Mouse (Mus musculus): ENCODE measurements at regions not wholly inside any gene's neighbourhood (a gene's known extent, or its start where the extent isn't known, plus 50 kb on each side); places are given as distances from the start of the nearest gene placed in this dataset.
A peak's percentile ranks its signal among the peaks of the same experiment; 100 is the strongest.

DNA sequence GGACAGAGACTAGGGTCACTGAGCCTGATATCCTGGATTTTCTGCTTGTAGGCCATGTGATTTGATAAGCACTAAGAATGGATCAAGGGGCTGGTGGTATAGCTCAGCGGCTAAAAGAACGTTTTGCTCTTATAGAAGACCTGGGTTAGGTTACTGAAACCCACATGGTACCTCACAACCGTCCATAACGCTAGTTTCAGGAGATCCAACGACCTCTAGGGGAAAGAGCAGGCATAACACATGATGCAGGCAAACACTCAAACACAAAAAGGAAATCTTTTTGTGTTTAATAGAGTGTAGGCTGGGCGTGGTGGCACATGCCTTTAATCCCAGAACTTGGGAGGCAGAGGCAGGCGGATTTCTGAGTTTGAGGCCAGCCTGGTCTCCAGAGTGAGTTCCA, 54.6 kb upstream of the Eed start:
- Histone ChIP-seq H3ac (ENCODE audit: control insufficient read depth, insufficient read length) (no peak overlapping the region), H3K27me3 (ENCODE audit: control insufficient read depth, insufficient read depth, insufficient read length) (no peaks in the 10 kb centered on the region), H3K4me3 (no peak overlapping the region), H3K36me3 (ENCODE audit: control insufficient read depth, insufficient read depth) (no peaks in the 10 kb centered on the region), H3K79me2 (ENCODE audit: control insufficient read depth, insufficient read depth) (no peaks in the 10 kb centered on the region), H3K4me2 (ENCODE audit: low read depth) (no peak overlapping the region)
- TF ChIP-seq MAX (IDR thresholded peaks at IDR 0.05; ENCODE audit: low read depth) (no peak), MYOD1 (IDR thresholded peaks at IDR 0.05; ENCODE audit: control insufficient read depth in 1 of 3, insufficient read length in 2 of 3, low read depth in 2 of 3) (no peak), TCF12 (IDR thresholded peaks at IDR 0.05; ENCODE audit: insufficient read depth, poor library complexity, severe bottlenecking) (no peak), SRF (IDR thresholded peaks at IDR 0.05; ENCODE audit: control insufficient read depth, insufficient read length, low read depth) (no peak), POLR2A (IDR thresholded peaks at IDR 0.05; ENCODE audit: insufficient read length, low read depth) (no peak), REST (IDR thresholded peaks at IDR 0.05; ENCODE audit: insufficient read depth, insufficient read length) (no peak), E2F4 (IDR thresholded peaks at IDR 0.05; ENCODE audit: insufficient read depth) (no peak), TCF3 (IDR thresholded peaks at IDR 0.05; ENCODE audit: insufficient read length, low read depth) (no peak), MYOG (IDR thresholded peaks at IDR 0.05; ENCODE audit: control insufficient read depth in 1 of 3, insufficient read depth in 1 of 3, insufficient read length in 2 of 3, low read depth in 2 of 3) (no peak), USF1 (IDR thresholded peaks at IDR 0.05; ENCODE audit: low read depth) (no peak), CEBPB (IDR thresholded peaks at IDR 0.05; ENCODE audit: insufficient read depth, poor library complexity, severe bottlenecking) (no peak), POLR2AphosphoS2 (IDR thresholded peaks at IDR 0.05; ENCODE audit: insufficient read length, low read depth) (no peak)

- H3K4me2 ChIP-seq (ENCODE audit: low read depth) = no peak overlapping the region
- H3K36me3 ChIP-seq (ENCODE audit: control insufficient read depth, insufficient read depth) = no peaks in the 10 kb centered on the region
- no peaks in the 10 kb centered on the region for H3K79me2 ChIP-seq (ENCODE audit: control insufficient read depth, insufficient read depth)
- no peak overlapping the region for H3K4me3 ChIP-seq
- no peak overlapping the region for H3ac ChIP-seq (ENCODE audit: control insufficient read depth, insufficient read length)
- no peak for TF ChIP-seq CEBPB (IDR thresholded peaks at IDR 0.05; ENCODE audit: insufficient read depth, poor library complexity, severe bottlenecking)
- TF ChIP-seq TCF12 (IDR thresholded peaks at IDR 0.05; ENCODE audit: insufficient read depth, poor library complexity, severe bottlenecking) = no peak
- no peak for TF ChIP-seq POLR2AphosphoS2 (IDR thresholded peaks at IDR 0.05; ENCODE audit: insufficient read length, low read depth)
- TF ChIP-seq MYOD1 (IDR thresholded peaks at IDR 0.05; ENCODE audit: control insufficient read depth in 1 of 3, insufficient read length in 2 of 3, low read depth in 2 of 3) = no peak
- TF ChIP-seq E2F4 (IDR thresholded peaks at IDR 0.05; ENCODE audit: insufficient read depth) = no peak
- no peak for TF ChIP-seq REST (IDR thresholded peaks at IDR 0.05; ENCODE audit: insufficient read depth, insufficient read length)
- no peak for TF ChIP-seq USF1 (IDR thresholded peaks at IDR 0.05; ENCODE audit: low read depth)
- TF ChIP-seq SRF (IDR thresholded peaks at IDR 0.05; ENCODE audit: control insufficient read depth, insufficient read length, low read depth) = no peak
- TF ChIP-seq POLR2A (IDR thresholded peaks at IDR 0.05; ENCODE audit: insufficient read length, low read depth) = no peak
- TF ChIP-seq MAX (IDR thresholded peaks at IDR 0.05; ENCODE audit: low read depth) = no peak
- no peak for TF ChIP-seq TCF3 (IDR thresholded peaks at IDR 0.05; ENCODE audit: insufficient read length, low read depth)
- H3K27me3 ChIP-seq (ENCODE audit: control insufficient read depth, insufficient read depth, insufficient read length) = no peaks in the 10 kb centered on the region
Observed at GRCm38 (mm10) chr7:90037736-90038135, 57.0 kb upstream of the Eed start.

DNA sequence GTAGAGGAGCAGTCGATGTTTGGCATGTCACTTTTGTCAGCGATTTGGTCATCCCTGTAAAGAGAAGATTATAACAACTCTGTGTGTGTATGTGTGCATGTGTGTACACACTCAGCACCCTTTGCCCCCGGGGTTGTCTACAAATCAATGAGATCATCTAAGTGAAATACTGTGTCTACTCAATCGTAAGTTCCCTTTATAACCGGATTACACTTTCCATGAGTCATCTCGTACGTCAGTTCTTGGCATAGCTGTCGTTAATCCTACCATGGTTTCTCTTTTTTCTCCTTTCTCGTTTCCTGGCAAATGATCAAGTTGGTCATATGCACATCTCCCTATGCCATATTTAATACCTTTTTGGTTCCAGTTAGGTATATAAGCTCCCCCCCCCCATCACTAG, 58.7 kb upstream of the Eed start:
- Histone ChIP-seq H3K27me3 (ENCODE audit: control insufficient read depth, insufficient read depth, insufficient read length) (no peaks in the 10 kb centered on the region), H3K4me2 (ENCODE audit: low read depth) (peak overlapping the region; percentile 24), H3K36me3 (ENCODE audit: control insufficient read depth, insufficient read depth) (no peaks in the 10 kb centered on the region), H3K4me3 (no peak overlapping the region), H3K79me2 (ENCODE audit: control insufficient read depth, insufficient read depth) (no peaks in the 10 kb centered on the region), H3ac (ENCODE audit: control insufficient read depth, insufficient read length) (no peak overlapping the region)
- TF ChIP-seq POLR2AphosphoS2 (IDR thresholded peaks at IDR 0.05; ENCODE audit: insufficient read length, low read depth) (no peak), SRF (IDR thresholded peaks at IDR 0.05; ENCODE audit: control insufficient read depth, insufficient read length, low read depth) (no peak), E2F4 (IDR thresholded peaks at IDR 0.05; ENCODE audit: insufficient read depth) (no peak), TCF12 (IDR thresholded peaks at IDR 0.05; ENCODE audit: insufficient read depth, poor library complexity, severe bottlenecking) (no peak), POLR2A (IDR thresholded peaks at IDR 0.05; ENCODE audit: insufficient read length, low read depth) (no peak), MYOG (IDR thresholded peaks at IDR 0.05; ENCODE audit: control insufficient read depth in 1 of 3, insufficient read depth in 1 of 3, insufficient read length in 2 of 3, low read depth in 2 of 3) (no peak), REST (IDR thresholded peaks at IDR 0.05; ENCODE audit: insufficient read depth, insufficient read length) (no peak), CEBPB (IDR thresholded peaks at IDR 0.05; ENCODE audit: insufficient read depth, poor library complexity, severe bottlenecking) (no peak), USF1 (IDR thresholded peaks at IDR 0.05; ENCODE audit: low read depth) (no peak), MAX (IDR thresholded peaks at IDR 0.05; ENCODE audit: low read depth) (no peak), TCF3 (IDR thresholded peaks at IDR 0.05; ENCODE audit: insufficient read length, low read depth) (no peak), MYOD1 (IDR thresholded peaks at IDR 0.05; ENCODE audit: control insufficient read depth in 1 of 3, insufficient read length in 2 of 3, low read depth in 2 of 3) (no peak)

DNA sequence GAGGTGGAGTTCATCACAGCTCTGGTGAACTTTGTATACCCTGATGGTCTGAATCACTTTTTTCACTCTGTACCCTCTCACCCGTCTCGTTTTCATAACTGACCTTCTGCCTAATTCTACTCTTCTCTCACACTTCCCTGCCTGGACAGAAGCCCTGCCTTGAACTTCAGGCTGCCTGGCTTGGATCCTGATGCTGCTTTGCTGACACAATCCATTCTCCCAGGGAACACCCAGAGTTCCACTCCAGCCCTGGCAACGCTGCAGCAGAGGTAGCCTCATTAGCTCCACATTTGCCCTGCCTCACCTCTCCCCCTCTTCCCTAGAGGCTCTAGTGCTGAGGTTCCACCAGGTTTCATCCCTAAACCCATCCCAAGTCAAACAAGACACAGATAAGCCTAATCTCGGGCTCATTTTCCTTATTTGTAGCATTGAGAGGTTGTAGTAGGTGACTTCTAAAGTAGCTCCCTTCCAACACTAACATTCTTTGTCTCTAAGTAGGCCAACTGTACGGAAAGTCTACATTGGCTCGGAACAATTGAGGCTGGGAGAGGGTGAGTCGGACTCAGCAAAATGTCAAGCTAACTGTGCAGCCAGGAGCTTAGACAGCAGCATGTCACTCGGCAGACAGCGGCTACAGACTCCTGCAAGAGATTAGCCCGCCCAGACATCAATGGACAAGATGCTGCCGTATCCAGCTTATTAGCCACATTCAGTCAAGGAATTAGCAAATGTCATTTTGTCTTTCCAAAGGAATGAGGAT, 60.0 kb upstream of the Eed start:
- H3K4me3 ChIP-seq = no peak overlapping the region

More for the DNA sequence above, 60.0 kb upstream of the Eed start:
- Histone ChIP-seq H3K79me2 (ENCODE audit: control insufficient read depth, insufficient read depth) (no peaks in the 10 kb centered on the region), H3K4me2 (ENCODE audit: low read depth) (no peak overlapping the region), H3K27me3 (ENCODE audit: control insufficient read depth, insufficient read depth, insufficient read length) (no peaks in the 10 kb centered on the region), H3K36me3 (ENCODE audit: control insufficient read depth, insufficient read depth) (no peaks in the 10 kb centered on the region), H3ac (ENCODE audit: control insufficient read depth, insufficient read length) (no peak overlapping the region)
- TF ChIP-seq USF1 (IDR thresholded peaks at IDR 0.05; ENCODE audit: low read depth) (no peak), POLR2AphosphoS2 (IDR thresholded peaks at IDR 0.05; ENCODE audit: insufficient read length, low read depth) (no peak), POLR2A (IDR thresholded peaks at IDR 0.05; ENCODE audit: insufficient read length, low read depth) (no peak), SRF (IDR thresholded peaks at IDR 0.05; ENCODE audit: control insufficient read depth, insufficient read length, low read depth) (no peak), CEBPB (IDR thresholded peaks at IDR 0.05; ENCODE audit: insufficient read depth, poor library complexity, severe bottlenecking) (no peak), REST (IDR thresholded peaks at IDR 0.05; ENCODE audit: insufficient read depth, insufficient read length) (no peak), TCF12 (IDR thresholded peaks at IDR 0.05; ENCODE audit: insufficient read depth, poor library complexity, severe bottlenecking) (no peak), E2F4 (IDR thresholded peaks at IDR 0.05; ENCODE audit: insufficient read depth) (no peak), TCF3 (IDR thresholded peaks at IDR 0.05; ENCODE audit: insufficient read length, low read depth) (no peak), MAX (IDR thresholded peaks at IDR 0.05; ENCODE audit: low read depth) (no peak), MYOG (IDR thresholded peaks at IDR 0.05; ENCODE audit: control insufficient read depth in 1 of 3, insufficient read depth in 1 of 3, insufficient read length in 2 of 3, low read depth in 2 of 3) (no peak), MYOD1 (IDR thresholded peaks at IDR 0.05; ENCODE audit: control insufficient read depth in 1 of 3, insufficient read length in 2 of 3, low read depth in 2 of 3) (no peak)
